Mouse (Mus musculus) midbrain, postnatal 0 days (tissue): ENCODE results near the gene Tspan7. TPM values are rescaled to one million over a fixed set of nuclear protein-coding genes. Genes with fewer than 3 reads are reported as not detected.

ENCODE experiments used
- ATAC-seq: fragments of 200-750 bp; cut with Nextera tagmentation; 2 replicates; pipeline ENCODE4 v1.8.0; 2017; ENCODE audit warnings: moderate number of reproducible peaks, mild to moderate bottlenecking, moderate TSS enrichment, moderate library complexity; ENCODE audit not compliant: low FRiP score
- DNase-seq: peaks from one replicate; pipeline ENCODE4 v3.0.0-alpha.2; 2015; ENCODE audit warnings: low spot score
- H3K27ac ChIP-seq: fragments of 300-500 bp; sonication (generic); 2 replicates; pipeline ENCODE4 v1.5.1; 2014; ENCODE audit warnings: low read depth, mild to moderate bottlenecking, low read length, mixed read lengths
- H3K27me3 ChIP-seq: fragments of 300-500 bp; sonication (generic); 2 replicates; pipeline ENCODE4 v1.6.1; 2014; ENCODE audit warnings: low read length, control low read depth, mixed read lengths; ENCODE audit not compliant: insufficient read depth
- H3K36me3 ChIP-seq: fragments of 300-500 bp; sonication (generic); 2 replicates; pipeline ENCODE4 v1.6.1; 2014; ENCODE audit warnings: low read length, control low read depth, mixed read lengths; ENCODE audit not compliant: insufficient read depth
- H3K4me1 ChIP-seq: fragments of 300-500 bp; sonication (generic); 2 replicates; pipeline ENCODE4 v1.6.1; 2014; ENCODE audit warnings: mild to moderate bottlenecking, control low read depth, antibody characterized with exemption, low read length, mixed read lengths; ENCODE audit not compliant: insufficient read depth
- H3K4me2 ChIP-seq: fragments of 300-500 bp; sonication (generic); 2 replicates; pipeline ENCODE4 v1.6.1; 2014; ENCODE audit warnings: low read depth, mild to moderate bottlenecking, low read length, mixed read lengths; ENCODE audit not compliant: poor library complexity, severe bottlenecking
- H3K4me3 ChIP-seq: fragments of 300-500 bp; sonication (generic); 2 replicates; pipeline ENCODE4 v1.5.1; 2014; ENCODE audit warnings: low read depth, mild to moderate bottlenecking, low read length, moderate library complexity
- H3K9ac ChIP-seq: fragments of 300-500 bp; sonication (generic); replicated peaks from 2 replicates; pipeline ENCODE4 v1.6.1; 2014; ENCODE audit warnings: mild to moderate bottlenecking, low read length, moderate library complexity, mixed read lengths; ENCODE audit not compliant: poor library complexity, severe bottlenecking
- H3K9me3 ChIP-seq: fragments of 300-500 bp; sonication (generic); 2 replicates; pipeline ENCODE4 v1.6.1; 2016; ENCODE audit warnings: low read length, control low read depth
- CTCF ChIP-seq: IDR thresholded peaks from 2 replicates; pipeline ENCODE4 v1.5.1; 2016; ENCODE audit warnings: antibody characterized with exemption, mild to moderate bottlenecking
- WGBS: fragments of 180-500 bp; shearing (Covaris S2); extraction: QIAGEN DNeasy Blood & Tissue Kit; methylation state at CpG from one replicate; pipeline ENCODE4 v1.1.7; 2014; 5-methylcytosine and 5-hydroxymethylcytosine counted together
- polyA plus RNA-seq: library from polyadenylated mRNA; unstranded; fragments of >200 nt; fragmentation: Nextera tagmentation; extraction: Ambion mirVana; gene quantifications from 2 replicates; pipeline ENCODE4 v1.2.1, GENCODE M21; 2015
- total RNA-seq: library from RNA; depleted of rRNA; stranded (reverse); fragments of >200 nt; gene quantifications from 2 replicates; pipeline ENCODE4 v1.2.3, GENCODE M21; 2014; rRNA removed

The Tspan7 gene
- total and polyA plus RNA-seq, 2 experiments from 2014 or later = 318 to 724 TPM

DNA sequence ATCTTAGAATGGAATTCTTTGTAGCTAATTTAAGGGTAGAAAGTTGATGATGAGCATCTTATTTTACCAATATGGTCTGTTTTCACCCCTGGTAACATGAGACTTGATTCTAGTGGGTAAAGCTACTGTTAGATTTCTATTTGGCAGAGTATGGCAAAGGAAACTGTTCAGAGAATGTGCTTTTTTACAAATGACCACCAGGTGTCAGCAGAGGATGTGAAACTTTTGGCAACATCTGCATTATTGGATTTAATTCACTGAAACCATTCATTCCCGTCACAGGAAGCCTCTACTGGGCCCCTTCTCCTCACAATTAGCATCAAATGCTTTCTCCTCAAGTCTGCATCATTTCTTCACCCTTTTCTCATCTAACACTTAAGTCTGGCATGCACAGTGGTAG, 92.4 kb downstream of the Tspan7 start:
- Histone ChIP-seq H3K4me1 (no peaks in the 10 kb centered on the region), H3K36me3 (no peaks in the 10 kb centered on the region), H3K4me2 (no peak overlapping the region), H3K27ac (no peak overlapping the region), H3K27me3 (no peaks in the 10 kb centered on the region), H3K9ac (no peak overlapping the region), H3K4me3 (no peak overlapping the region), H3K9me3 (no peaks in the 10 kb centered on the region)
- WGBS = 0% methylated on average over 1 of the region's 1 CpGs
- DNase-seq (peak; percentile 76), ATAC-seq (no peak)
- TF ChIP-seq CTCF = peak; percentile 81

DNA sequence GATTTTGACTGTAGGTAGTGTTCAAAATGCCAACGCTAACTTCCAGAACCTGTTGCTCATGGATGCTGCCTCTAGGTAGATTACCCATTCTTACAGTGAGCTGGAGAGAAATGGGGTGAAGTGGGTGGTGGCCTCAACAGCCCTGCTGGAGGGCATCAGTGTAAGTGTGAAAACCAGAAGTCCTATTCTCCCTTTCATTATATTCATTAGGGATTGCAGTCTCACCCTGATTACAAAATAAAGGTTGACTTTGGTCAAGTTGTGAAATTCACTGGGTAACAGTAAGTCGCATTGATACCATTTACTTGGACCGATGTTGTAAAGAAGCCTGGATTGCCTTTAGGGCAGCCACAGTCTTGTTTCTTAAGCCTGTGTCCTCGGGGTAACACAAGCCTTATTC, 97.8 kb downstream of the Tspan7 start:
- no peak overlapping the region for H3K9ac ChIP-seq
- 88% methylated on average over 4 of the region's 4 CpGs for WGBS
- H3K4me2 ChIP-seq = no peak overlapping the region
- H3K27ac ChIP-seq = no peak overlapping the region
- no peaks in the 10 kb centered on the region for H3K27me3 ChIP-seq
- no peaks in the 10 kb centered on the region for H3K9me3 ChIP-seq
- H3K4me1 ChIP-seq = no peaks in the 10 kb centered on the region
- no peaks in the 10 kb centered on the region for H3K36me3 ChIP-seq
- ATAC-seq (no peak), DNase-seq (no peak)
- H3K4me3 ChIP-seq = no peak overlapping the region
- no peak for TF ChIP-seq CTCF

DNA sequence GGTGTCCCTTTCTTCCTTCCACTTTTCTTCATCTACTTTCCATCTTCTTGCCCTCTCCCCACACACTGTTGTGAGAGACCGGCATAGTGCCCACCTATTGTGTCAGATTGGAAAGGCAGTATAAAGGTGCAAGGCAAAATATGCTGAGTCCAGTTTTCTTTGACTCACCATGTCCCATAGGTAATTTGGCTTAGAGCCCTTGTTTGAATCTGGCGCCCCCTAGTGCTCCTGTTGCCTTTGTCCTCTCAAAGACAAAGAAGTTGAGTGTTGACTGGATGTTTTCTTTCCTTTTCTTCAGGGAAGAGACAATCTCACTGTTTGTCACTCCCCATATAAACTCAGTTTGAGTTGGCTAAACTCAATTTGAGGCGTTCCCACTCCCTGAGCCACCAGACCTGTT, 107.3 kb downstream of the Tspan7 start:
- Histone ChIP-seq H3K4me3 (no peak overlapping the region), H3K36me3 (peaks cover 2% of the 10 kb centered on the region; the same call in 1 of the 2 replicates), H3K4me2 (no peak overlapping the region), H3K9ac (no peak overlapping the region), H3K27me3 (no peaks in the 10 kb centered on the region), H3K9me3 (no peaks in the 10 kb centered on the region), H3K4me1 (no peaks in the 10 kb centered on the region), H3K27ac (no peak overlapping the region)
- WGBS = 60% methylated on average over 3 of the region's 3 CpGs
- no peak for ATAC-seq
- peak; percentile 28; the same call in 1 of the 2 replicates for TF ChIP-seq CTCF
- no peak for DNase-seq

DNA sequence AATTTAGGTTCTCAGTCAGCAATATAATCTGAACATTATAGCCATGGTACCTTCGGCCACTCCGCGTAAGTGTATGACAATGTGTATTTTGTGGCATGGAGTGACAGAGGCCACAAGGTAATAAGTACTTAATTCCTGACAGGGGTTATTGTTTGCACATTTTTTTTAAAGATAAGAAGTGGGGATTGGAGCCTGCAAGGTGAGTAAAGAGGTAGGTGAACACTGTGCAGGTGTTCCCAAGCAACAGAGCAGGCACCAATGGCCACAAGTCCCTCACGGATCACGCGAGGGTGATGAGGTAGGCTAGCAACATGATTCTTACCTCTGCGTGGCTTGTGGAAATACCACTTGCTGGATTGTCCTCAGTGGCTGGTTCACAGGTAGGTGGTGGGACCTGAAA, 108.6 kb downstream of the Tspan7 start:
- TF ChIP-seq CTCF = no peak
- 94% methylated on average over 7 of the region's 7 CpGs for WGBS
- no peak for ATAC-seq

DNA sequence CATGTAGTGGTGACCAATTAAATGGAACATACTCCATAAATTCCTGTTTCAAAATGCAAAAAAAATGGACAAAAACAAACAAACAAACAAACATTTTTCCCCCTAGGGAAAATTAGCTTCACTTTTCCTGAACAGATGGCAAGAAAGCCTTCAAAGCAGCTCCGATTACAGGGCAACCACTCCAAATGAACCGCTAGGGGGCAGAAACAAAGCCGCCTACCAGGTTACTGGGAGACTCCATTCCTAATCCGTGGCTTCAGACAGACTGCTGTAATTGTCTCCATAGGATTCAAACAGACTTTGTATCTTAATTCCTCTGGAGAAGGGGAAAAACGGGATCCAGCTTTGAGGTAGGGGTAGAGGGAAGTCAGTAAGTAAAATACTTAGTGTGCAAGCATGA, 132.2 kb downstream of the Tspan7 start:
- WGBS = 19% methylated on average over 5 of the region's 5 CpGs
- peak; percentile 60 for TF ChIP-seq CTCF
- no peaks in the 10 kb centered on the region for H3K9me3 ChIP-seq
- no peaks in the 10 kb centered on the region for H3K4me1 ChIP-seq
- no peak overlapping the region for H3K27ac ChIP-seq
- no peak overlapping the region for H3K4me3 ChIP-seq
- no peak overlapping the region for H3K4me2 ChIP-seq
- H3K9ac ChIP-seq = no peak overlapping the region
- no peak for ATAC-seq
- DNase-seq = peak; percentile 61
- H3K36me3 ChIP-seq = no peaks in the 10 kb centered on the region
- H3K27me3 ChIP-seq = no peaks in the 10 kb centered on the region

More for the DNA sequence above, 108.6 kb downstream of the Tspan7 start:
- no peak for DNase-seq
- Histone ChIP-seq H3K36me3 (peaks cover 2% of the 10 kb centered on the region; the same call in 1 of the 2 replicates), H3K9me3 (no peaks in the 10 kb centered on the region), H3K4me3 (no peak overlapping the region), H3K27me3 (no peaks in the 10 kb centered on the region), H3K4me1 (no peaks in the 10 kb centered on the region), H3K9ac (no peak overlapping the region), H3K27ac (no peak overlapping the region), H3K4me2 (no peak overlapping the region)

DNA sequence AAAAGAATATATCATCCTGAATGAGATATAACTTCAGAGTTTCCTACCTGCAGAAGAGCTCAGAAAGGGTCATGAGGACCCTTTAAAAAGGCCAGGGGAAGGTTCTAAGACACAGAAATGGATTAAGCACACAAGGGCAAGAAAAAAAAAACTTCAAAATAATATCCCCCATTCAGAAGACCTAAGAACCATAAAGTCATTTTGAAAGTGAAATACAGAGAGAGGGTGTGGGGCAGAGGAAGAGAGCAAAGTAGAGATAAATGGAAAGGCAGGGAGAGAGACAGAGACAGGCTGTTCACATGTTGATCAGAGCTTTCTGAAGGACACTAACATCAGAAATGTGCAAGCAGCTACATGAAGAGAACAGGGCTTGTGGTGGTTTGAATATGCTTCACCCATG, 156.1 kb downstream of the Tspan7 start:
- no peak for TF ChIP-seq CTCF
- H3K4me1 ChIP-seq = no peaks in the 10 kb centered on the region
- ATAC-seq (no peak), DNase-seq (no peak)
- H3K9me3 ChIP-seq = no peaks in the 10 kb centered on the region
- no peak overlapping the region for H3K27ac ChIP-seq
- H3K4me2 ChIP-seq = no peak overlapping the region
- no peaks in the 10 kb centered on the region for H3K36me3 ChIP-seq
- H3K27me3 ChIP-seq = no peaks in the 10 kb centered on the region
- H3K4me3 ChIP-seq = no peak overlapping the region
- H3K9ac ChIP-seq = no peak overlapping the region

Other genes starting within 250 kb of the Tspan7 start
- not detected in 2 replicates for gene Otc, start 232.9 kb upstream of the Tspan7 start, total RNA-seq
- not detected in 2 replicates for gene Otc, start 232.9 kb upstream of the Tspan7 start, polyA plus RNA-seq
- gene Mid1ip1, start 229.9 kb downstream of the Tspan7 start, total RNA-seq = 95.2 and 102 TPM in 2 replicates
- 97.8 and 106 TPM in 2 replicates for gene Mid1ip1, start 229.9 kb downstream of the Tspan7 start, polyA plus RNA-seq